Mouse (Mus musculus) lung, embryonic 16.5 days (tissue): ENCODE results near the gene Slc15a1. TPM values are rescaled to one million over a fixed set of nuclear protein-coding genes. Genes with fewer than 3 reads are reported as not detected.

Source experiments
- ATAC-seq: fragments of 200-750 bp; cut with Nextera tagmentation; 2 replicates; pipeline ENCODE4 v1.8.0; 2017; ENCODE audit warnings: low read depth, mild to moderate bottlenecking, moderate library complexity
- H3K27ac ChIP-seq: fragments of 300-500 bp; sonication (generic); 2 replicates; pipeline ENCODE4 v1.5.1; 2014; ENCODE audit warnings: mild to moderate bottlenecking, control low read depth, low read length
- H3K27me3 ChIP-seq: fragments of 300-500 bp; sonication (generic); 2 replicates; pipeline ENCODE4 v1.6.1; 2014; ENCODE audit warnings: low read depth, low read length, mixed read lengths; ENCODE audit not compliant: control insufficient read depth, insufficient read depth
- H3K36me3 ChIP-seq: fragments of 300-500 bp; sonication (generic); 2 replicates; pipeline ENCODE4 v1.6.1; 2014; ENCODE audit warnings: low read length; ENCODE audit not compliant: control insufficient read depth, insufficient read depth
- H3K4me1 ChIP-seq: fragments of 300-500 bp; sonication (generic); replicated peaks from 2 replicates; pipeline ENCODE4 v1.6.1; 2014; ENCODE audit warnings: low read length, mixed read lengths; ENCODE audit not compliant: control insufficient read depth, insufficient read depth
- H3K4me2 ChIP-seq: fragments of 300-500 bp; sonication (generic); 2 replicates; pipeline ENCODE4 v1.6.1; 2014; ENCODE audit warnings: low read depth, low read length, control low read depth
- H3K4me3 ChIP-seq: fragments of 300-500 bp; sonication (generic); 2 replicates; pipeline ENCODE4 v1.5.1; 2014; ENCODE audit warnings: mild to moderate bottlenecking, low read length, control low read depth
- H3K9ac ChIP-seq: fragments of 300-500 bp; sonication (generic); 2 replicates; pipeline ENCODE4 v1.6.1; 2014; ENCODE audit warnings: low read length, control low read depth
- H3K9me3 ChIP-seq: fragments of 300-500 bp; sonication (generic); 2 replicates; pipeline ENCODE4 v1.6.1; 2016; ENCODE audit warnings: low read length; ENCODE audit not compliant: control insufficient read depth
- WGBS: fragments of 180-500 bp; shearing (Covaris S2); extraction: QIAGEN DNeasy Blood & Tissue Kit; methylation state at CpG from one replicate; pipeline ENCODE4 v1.1.7; 2014; 5-methylcytosine and 5-hydroxymethylcytosine counted together
- polyA plus RNA-seq: library from polyadenylated mRNA; unstranded; fragments of >200 nt; fragmentation: Nextera tagmentation; extraction: Ambion mirVana; gene quantifications from 2 replicates; pipeline ENCODE4 v1.2.1, GENCODE M21; 2015

Gene Slc15a1
- polyA plus RNA-seq, 1 experiment from 2014 or later: 1.2 TPM

DNA sequence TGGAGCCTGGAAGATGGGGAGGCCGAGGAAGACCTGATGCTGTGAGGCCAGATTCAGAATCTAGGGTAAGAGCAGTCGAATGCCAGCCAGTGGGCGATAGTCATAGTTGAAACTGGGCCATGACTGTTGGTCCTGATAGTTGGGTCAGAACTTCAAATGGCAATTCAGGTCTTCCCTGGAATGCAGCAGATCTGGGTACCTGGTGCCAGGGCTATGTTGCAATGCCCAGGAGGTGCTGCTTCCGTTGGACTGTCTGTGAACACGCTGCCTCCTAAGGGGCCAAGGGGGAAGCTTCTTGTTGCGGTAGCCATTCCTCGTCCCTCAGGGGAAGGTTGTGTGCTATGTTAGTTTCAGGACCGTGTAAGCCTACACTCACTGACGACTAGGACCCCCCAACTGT is 25.8 kb upstream of the Slc15a1 start:
- 80% methylated on average over 9 of the region's 9 CpGs for WGBS
- no peak for ATAC-seq
- H3K9ac ChIP-seq: no peak overlapping the region
- H3K4me2 ChIP-seq: no peak overlapping the region
- no peaks in the 10 kb centered on the region for H3K27me3 ChIP-seq
- no peaks in the 10 kb centered on the region for H3K9me3 ChIP-seq
- no peaks in the 10 kb centered on the region for H3K36me3 ChIP-seq
- H3K27ac ChIP-seq: no peak overlapping the region
- H3K4me1 ChIP-seq: no peaks in the 10 kb centered on the region
- no peak overlapping the region for H3K4me3 ChIP-seq

DNA sequence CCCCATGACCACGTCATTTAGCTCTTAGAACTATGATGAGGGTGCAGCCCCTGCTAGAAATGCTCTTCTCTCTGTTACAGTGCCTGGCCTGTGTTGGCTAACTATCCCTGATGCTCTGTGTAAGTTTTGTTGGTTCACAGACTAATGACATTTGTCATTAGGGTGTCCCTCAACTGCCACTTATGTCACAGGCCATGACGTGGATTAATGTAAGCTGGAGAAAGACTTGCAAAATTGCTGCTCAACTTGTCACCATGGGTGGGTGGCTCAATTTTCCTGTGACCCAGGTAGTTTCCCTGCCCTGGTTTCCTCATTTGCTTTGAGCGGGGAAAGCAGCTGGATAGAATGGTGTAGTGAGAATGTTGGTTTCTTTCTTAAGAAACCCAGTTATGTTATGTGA is 22.8 kb upstream of the Slc15a1 start:
- H3K9ac ChIP-seq: no peak overlapping the region
- no peaks in the 10 kb centered on the region for H3K4me1 ChIP-seq
- no peaks in the 10 kb centered on the region for H3K27me3 ChIP-seq
- 75% methylated on average over 3 of the region's 3 CpGs for WGBS
- no peak for ATAC-seq
- no peak overlapping the region for H3K4me3 ChIP-seq
- no peaks in the 10 kb centered on the region for H3K36me3 ChIP-seq
- H3K4me2 ChIP-seq: no peak overlapping the region
- no peak overlapping the region for H3K27ac ChIP-seq
- H3K9me3 ChIP-seq: no peaks in the 10 kb centered on the region

- Histone ChIP-seq H3K4me3 (no peak overlapping the region), H3K27me3 (no peaks in the 10 kb centered on the region), H3K9me3 (no peaks in the 10 kb centered on the region), H3K4me1 (no peaks in the 10 kb centered on the region), H3K4me2 (no peak overlapping the region), H3K9ac (no peak overlapping the region), H3K27ac (no peak overlapping the region), H3K36me3 (no peaks in the 10 kb centered on the region)
- no peak for ATAC-seq
- 71% methylated on average over 1 of the region's 1 CpGs for WGBS
Measured at GRCm38 (mm10) chr14:121527201-121527600, 22.1 kb upstream of the Slc15a1 start.

DNA sequence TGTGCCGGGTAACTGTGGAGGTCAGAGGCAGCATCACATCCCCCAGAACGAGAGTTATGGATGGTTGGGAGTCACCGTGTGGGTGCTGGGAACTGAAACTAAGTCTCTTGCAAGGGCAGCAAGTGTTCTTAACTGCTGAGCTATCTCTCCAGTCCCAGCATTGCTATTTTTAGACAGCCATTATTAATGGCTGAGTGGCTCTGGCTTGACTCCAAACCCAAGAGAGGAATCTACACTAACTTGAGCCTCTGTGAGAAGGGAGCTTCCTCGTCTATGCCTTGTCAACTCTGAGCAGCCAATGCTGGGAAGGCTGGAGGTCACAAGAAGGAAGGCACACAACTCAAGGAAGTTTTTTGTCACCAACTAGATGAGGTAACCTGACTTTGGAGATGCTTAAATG is 16.7 kb upstream of the Slc15a1 start:
- H3K27ac ChIP-seq: no peak overlapping the region
- H3K9ac ChIP-seq: no peak overlapping the region
- 26% methylated on average over 4 of the region's 4 CpGs for WGBS
- no peaks in the 10 kb centered on the region for H3K9me3 ChIP-seq
- H3K4me2 ChIP-seq: no peak overlapping the region
- ATAC-seq: peak; percentile 73
- H3K4me3 ChIP-seq: no peak overlapping the region
- H3K27me3 ChIP-seq: no peaks in the 10 kb centered on the region
- H3K4me1 ChIP-seq: peaks cover 5% of the 10 kb centered on the region; the same call in 1 of the 2 replicates
- H3K36me3 ChIP-seq: no peaks in the 10 kb centered on the region

DNA sequence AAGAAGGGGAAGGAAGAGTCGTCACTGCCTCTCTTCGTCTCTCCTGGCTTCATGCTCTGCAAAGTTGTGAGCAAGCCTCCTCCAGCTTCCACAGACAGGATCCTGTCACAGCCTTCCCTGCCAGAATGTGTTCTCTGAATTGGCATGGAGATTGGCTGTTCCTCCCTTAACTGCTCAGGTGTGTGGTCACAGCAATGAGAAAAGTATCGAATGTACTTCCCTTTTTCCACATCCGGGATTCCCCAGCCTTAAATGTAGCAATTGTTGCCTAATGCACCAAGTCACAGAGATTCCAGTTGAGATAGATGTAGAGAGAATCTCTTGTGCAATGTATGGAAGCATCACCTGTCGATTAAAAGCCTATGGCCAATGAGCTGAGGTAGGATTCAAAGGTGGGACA is 11.8 kb upstream of the Slc15a1 start:
- Histone ChIP-seq H3K4me1 (peaks cover 2% of the 10 kb centered on the region; the same call in 1 of the 2 replicates), H3K4me3 (no peak overlapping the region), H3K9me3 (no peaks in the 10 kb centered on the region), H3K36me3 (no peaks in the 10 kb centered on the region), H3K27me3 (no peaks in the 10 kb centered on the region), H3K27ac (no peak overlapping the region), H3K4me2 (no peak overlapping the region), H3K9ac (no peak overlapping the region)
- no peak for ATAC-seq
- 80% methylated on average over 5 of the region's 5 CpGs for WGBS

DNA sequence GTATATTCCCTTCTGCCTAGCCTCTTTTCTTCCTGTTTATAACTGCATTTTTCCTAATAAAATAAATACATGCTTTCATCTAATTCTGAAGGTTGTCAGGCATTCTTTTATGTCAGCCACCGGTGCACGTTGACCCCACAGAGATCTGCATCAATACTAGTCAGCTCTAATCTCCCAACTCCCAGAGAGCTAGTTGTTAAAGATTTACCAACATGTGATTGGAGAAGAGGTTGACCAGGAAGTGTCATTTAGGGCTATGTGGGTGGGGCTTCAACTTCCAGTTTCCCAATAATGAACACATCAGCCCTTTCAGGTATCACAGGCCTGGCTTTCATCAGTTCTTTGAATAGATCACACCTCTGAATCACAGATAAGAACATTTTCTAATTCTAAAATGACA is 3.9 kb upstream of the Slc15a1 start:
- peaks cover 4% of the 10 kb centered on the region for H3K4me1 ChIP-seq
- no peak overlapping the region for H3K4me2 ChIP-seq
- no peaks in the 10 kb centered on the region for H3K36me3 ChIP-seq
- no peak overlapping the region for H3K4me3 ChIP-seq
- H3K9me3 ChIP-seq: no peaks in the 10 kb centered on the region; the same call in 1 of the 2 replicates
- H3K27ac ChIP-seq: no peak overlapping the region
- 55% methylated on average over 2 of the region's 2 CpGs for WGBS
- H3K9ac ChIP-seq: no peak overlapping the region
- ATAC-seq: no peak
- H3K27me3 ChIP-seq: peaks cover 28% of the 10 kb centered on the region

- Histone ChIP-seq H3K27ac (no peak overlapping the region), H3K4me3 (no peak overlapping the region), H3K9ac (no peak overlapping the region), H3K4me1 (peaks cover 4% of the 10 kb centered on the region), H3K36me3 (no peaks in the 10 kb centered on the region), H3K4me2 (no peak overlapping the region), H3K27me3 (peaks cover 32% of the 10 kb centered on the region), H3K9me3 (no peaks in the 10 kb centered on the region; the same call in 1 of the 2 replicates)
- ATAC-seq: no peak
- WGBS: 14% methylated on average over 6 of the region's 6 CpGs
Measured at GRCm38 (mm10) chr14:121506336-121506735, 1.3 kb upstream of the Slc15a1 start.

GRCm38 (mm10) chr14:121505485-121505860 is 421 bp upstream of the Slc15a1 start:
- Histone ChIP-seq H3K9ac (no peak overlapping the region), H3K4me1 (peaks cover 4% of the 10 kb centered on the region), H3K27me3 (peaks cover 32% of the 10 kb centered on the region), H3K36me3 (no peaks in the 10 kb centered on the region), H3K9me3 (no peaks in the 10 kb centered on the region; the same call in 1 of the 2 replicates), H3K27ac (no peak overlapping the region), H3K4me3 (peak overlapping the region; percentile 41; the same call in 1 of the 2 replicates), H3K4me2 (peak overlapping the region; percentile 59)
- ATAC-seq: no peak
- 25% methylated on average over 9 of the region's 9 CpGs for WGBS

DNA sequence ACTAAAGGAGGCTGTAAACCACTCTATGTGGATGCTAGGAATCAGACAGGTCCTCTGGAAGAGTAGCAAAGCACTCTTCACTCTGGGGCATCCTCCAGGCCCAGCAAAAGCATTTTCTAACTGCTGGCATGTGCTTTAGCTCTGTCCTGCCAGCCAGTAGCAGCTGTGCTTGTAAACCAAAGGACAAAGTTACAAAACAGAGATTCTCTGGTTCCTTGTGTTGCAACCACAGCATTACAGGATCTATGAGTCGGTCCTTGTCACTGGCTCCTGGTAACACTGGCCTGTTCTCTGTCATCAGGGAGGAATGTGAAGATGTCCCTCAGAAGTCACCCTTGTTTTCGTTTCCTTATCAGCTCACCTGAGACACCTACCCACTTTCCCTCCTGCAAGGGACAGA is 4.5 kb downstream of the Slc15a1 start:
- H3K27ac ChIP-seq: no peak overlapping the region
- no peak overlapping the region for H3K9ac ChIP-seq
- no peak overlapping the region for H3K4me3 ChIP-seq
- 50% methylated on average over 2 of the region's 2 CpGs for WGBS
- peaks cover 21% of the 10 kb centered on the region for H3K27me3 ChIP-seq
- no peaks in the 10 kb centered on the region for H3K9me3 ChIP-seq
- H3K36me3 ChIP-seq: no peaks in the 10 kb centered on the region
- ATAC-seq: no peak
- no peak overlapping the region for H3K4me2 ChIP-seq
- H3K4me1 ChIP-seq: peaks cover 4% of the 10 kb centered on the region

- no peaks in the 10 kb centered on the region for H3K9me3 ChIP-seq
- peak; percentile 53; the same call in 1 of the 2 replicates for ATAC-seq
- H3K4me3 ChIP-seq: no peak overlapping the region
- H3K4me1 ChIP-seq: peaks cover 4% of the 10 kb centered on the region
- H3K27me3 ChIP-seq: peaks cover 12% of the 10 kb centered on the region
- no peak overlapping the region; the same call in 1 of the 2 replicates for H3K27ac ChIP-seq
- H3K9ac ChIP-seq: no peak overlapping the region
- H3K36me3 ChIP-seq: no peaks in the 10 kb centered on the region
- 26% methylated on average over 1 of the region's 1 CpGs for WGBS
- no peak overlapping the region for H3K4me2 ChIP-seq
Measured at GRCm38 (mm10) chr14:121499769-121500168, 5.3 kb downstream of the Slc15a1 start.
